Mouse (Mus musculus): Measurements from ENCODE around the gene Pck1. TPM values are rescaled to one million over a fixed set of nuclear protein-coding genes. Genes with fewer than 3 reads are reported as not detected.

Pck1 gene
- polyA plus RNA-seq, 1 experiment from 2014 or later, result not detected

GRCm38 (mm10) chr2:173153266-173153665 lies 418 bp downstream of the Pck1 start:
- Histone ChIP-seq H3K9me3 (no peaks in the 10 kb centered on the region), H3K9ac (no peak overlapping the region), H3K4me2 (no peak overlapping the region), H3K4me1 (no peaks in the 10 kb centered on the region), H3K36me3 (no peaks in the 10 kb centered on the region), H3K27ac (no peak overlapping the region), H3K27me3 (no peaks in the 10 kb centered on the region), H3K4me3 (no peak overlapping the region)
- WGBS, result 89% methylated on average over 10 of the region's 10 CpGs
- no peak for ATAC-seq (ENCODE audit: insufficient number of reproducible peaks, insufficient read depth, low FRiP score, low TSS enrichment, low read depth)

GRCm38 (mm10) chr2:173154513-173154912 lies 1.7 kb downstream of the Pck1 start:
- 91% methylated on average over 13 of the region's 13 CpGs for WGBS
- Histone ChIP-seq H3K4me1 (no peaks in the 10 kb centered on the region), H3K27ac (no peak overlapping the region), H3K27me3 (no peaks in the 10 kb centered on the region), H3K4me3 (no peak overlapping the region), H3K4me2 (no peak overlapping the region), H3K9ac (no peak overlapping the region), H3K36me3 (no peaks in the 10 kb centered on the region), H3K9me3 (no peaks in the 10 kb centered on the region)
- no peak for ATAC-seq (ENCODE audit: insufficient number of reproducible peaks, insufficient read depth, low FRiP score, low TSS enrichment, low read depth)

- H3K27ac ChIP-seq, result no peak overlapping the region
- no peak overlapping the region for H3K4me2 ChIP-seq
- H3K27me3 ChIP-seq, result no peaks in the 10 kb centered on the region
- 91% methylated on average over 14 of the region's 14 CpGs for WGBS
- no peak overlapping the region for H3K4me3 ChIP-seq
- no peaks in the 10 kb centered on the region for H3K36me3 ChIP-seq
- no peaks in the 10 kb centered on the region; the same call in 1 of the 2 replicates for H3K4me1 ChIP-seq
- H3K9me3 ChIP-seq, result no peaks in the 10 kb centered on the region
- H3K9ac ChIP-seq, result no peak overlapping the region
- no peak for ATAC-seq (ENCODE audit: insufficient number of reproducible peaks, insufficient read depth, low FRiP score, low TSS enrichment, low read depth)
Measured at GRCm38 (mm10) chr2:173154962-173155361, 2.1 kb downstream of the Pck1 start.

- H3K4me1 ChIP-seq, result no peaks in the 10 kb centered on the region; the same call in 1 of the 2 replicates
- H3K27ac ChIP-seq, result no peak overlapping the region
- H3K9ac ChIP-seq, result no peak overlapping the region
- no peak overlapping the region for H3K4me2 ChIP-seq
- H3K36me3 ChIP-seq, result no peaks in the 10 kb centered on the region
- WGBS, result 89% methylated on average over 10 of the region's 10 CpGs
- H3K4me3 ChIP-seq, result no peak overlapping the region
- H3K27me3 ChIP-seq, result no peaks in the 10 kb centered on the region
- no peaks in the 10 kb centered on the region for H3K9me3 ChIP-seq
- no peak for ATAC-seq (ENCODE audit: insufficient number of reproducible peaks, insufficient read depth, low FRiP score, low TSS enrichment, low read depth)
Measured at GRCm38 (mm10) chr2:173155907-173156306, 3.1 kb downstream of the Pck1 start.

- Histone ChIP-seq H3K27me3 (no peaks in the 10 kb centered on the region), H3K27ac (no peak overlapping the region), H3K4me2 (no peak overlapping the region), H3K36me3 (no peaks in the 10 kb centered on the region), H3K4me3 (no peak overlapping the region), H3K9me3 (no peaks in the 10 kb centered on the region), H3K4me1 (peaks cover 2% of the 10 kb centered on the region; the same call in 1 of the 2 replicates), H3K9ac (no peak overlapping the region)
- no peak for ATAC-seq (ENCODE audit: insufficient number of reproducible peaks, insufficient read depth, low FRiP score, low TSS enrichment, low read depth)
- 87% methylated on average over 13 of the region's 13 CpGs for WGBS
Measured at GRCm38 (mm10) chr2:173156923-173157322, 4.1 kb downstream of the Pck1 start.

GRCm38 (mm10) chr2:173157376-173157775 lies 4.5 kb downstream of the Pck1 start:
- Histone ChIP-seq H3K36me3 (no peaks in the 10 kb centered on the region), H3K4me3 (no peak overlapping the region), H3K27ac (no peak overlapping the region), H3K4me2 (no peak overlapping the region), H3K27me3 (no peaks in the 10 kb centered on the region), H3K4me1 (peaks cover 4% of the 10 kb centered on the region; the same call in 1 of the 2 replicates), H3K9me3 (no peaks in the 10 kb centered on the region), H3K9ac (no peak overlapping the region)
- no peak for ATAC-seq (ENCODE audit: insufficient number of reproducible peaks, insufficient read depth, low FRiP score, low TSS enrichment, low read depth)
- WGBS, result 59% methylated on average over 4 of the region's 4 CpGs

GRCm38 (mm10) chr2:173157871-173158270 lies 5.0 kb downstream of the Pck1 start:
- H3K9me3 ChIP-seq, result no peaks in the 10 kb centered on the region
- no peak overlapping the region for H3K4me3 ChIP-seq
- no peak overlapping the region for H3K27ac ChIP-seq
- no peak for ATAC-seq (ENCODE audit: insufficient number of reproducible peaks, insufficient read depth, low FRiP score, low TSS enrichment, low read depth)
- H3K27me3 ChIP-seq, result no peaks in the 10 kb centered on the region
- H3K4me1 ChIP-seq, result peaks cover 4% of the 10 kb centered on the region; the same call in 1 of the 2 replicates
- no peak overlapping the region for H3K9ac ChIP-seq
- H3K4me2 ChIP-seq, result no peak overlapping the region
- WGBS, result 94% methylated on average over 4 of the region's 4 CpGs
- H3K36me3 ChIP-seq, result no peaks in the 10 kb centered on the region

- no peak overlapping the region for H3K4me2 ChIP-seq
- H3K27me3 ChIP-seq, result 0 out of 2 replicates have a peak, but pooled peaks cover 2% of the 10 kb centered on the region
- H3K4me1 ChIP-seq, result peaks cover 4% of the 10 kb centered on the region; the same call in 1 of the 2 replicates
- H3K27ac ChIP-seq, result no peak overlapping the region
- no peaks in the 10 kb centered on the region for H3K36me3 ChIP-seq
- WGBS, result 84% methylated on average over 19 of the region's 19 CpGs
- no peaks in the 10 kb centered on the region for H3K9me3 ChIP-seq
- H3K9ac ChIP-seq, result no peak overlapping the region
- no peak for ATAC-seq (ENCODE audit: insufficient number of reproducible peaks, insufficient read depth, low FRiP score, low TSS enrichment, low read depth)
- H3K4me3 ChIP-seq, result no peak overlapping the region
Measured at GRCm38 (mm10) chr2:173158390-173159055, 5.7 kb downstream of the Pck1 start.

GRCm38 (mm10) chr2:173159354-173160311 lies 6.8 kb downstream of the Pck1 start:
- H3K9ac ChIP-seq, result no peak overlapping the region
- H3K9me3 ChIP-seq, result no peaks in the 10 kb centered on the region
- WGBS, result 55% methylated on average over 24 of the region's 24 CpGs
- H3K4me2 ChIP-seq, result no peak overlapping the region
- peak; percentile 75 for ATAC-seq (ENCODE audit: insufficient number of reproducible peaks, insufficient read depth, low FRiP score, low TSS enrichment, low read depth)
- peaks cover 4% of the 10 kb centered on the region; the same call in 1 of the 2 replicates for H3K4me1 ChIP-seq
- H3K36me3 ChIP-seq, result no peaks in the 10 kb centered on the region
- H3K4me3 ChIP-seq, result no peak overlapping the region
- H3K27me3 ChIP-seq, result 0 out of 2 replicates have a peak, but pooled peaks cover 2% of the 10 kb centered on the region
- H3K27ac ChIP-seq, result peak overlapping the region; percentile 49; the same call in 1 of the 2 replicates

- 0 out of 2 replicates have a peak, but pooled peaks cover 2% of the 10 kb centered on the region for H3K27me3 ChIP-seq
- H3K9me3 ChIP-seq, result no peaks in the 10 kb centered on the region
- H3K4me3 ChIP-seq, result no peak overlapping the region
- peaks cover 4% of the 10 kb centered on the region; the same call in 1 of the 2 replicates for H3K4me1 ChIP-seq
- WGBS, result 85% methylated on average over 8 of the region's 8 CpGs
- no peaks in the 10 kb centered on the region for H3K36me3 ChIP-seq
- no peak overlapping the region for H3K9ac ChIP-seq
- no peak for ATAC-seq (ENCODE audit: insufficient number of reproducible peaks, insufficient read depth, low FRiP score, low TSS enrichment, low read depth)
- H3K27ac ChIP-seq, result no peak overlapping the region
- no peak overlapping the region for H3K4me2 ChIP-seq
Measured at GRCm38 (mm10) chr2:173163380-173163779, 10.5 kb downstream of the Pck1 start.

- H3K4me3 ChIP-seq, result no peak overlapping the region
- no peak overlapping the region for H3K9ac ChIP-seq
- peaks cover 4% of the 10 kb centered on the region; the same call in 1 of the 2 replicates for H3K4me1 ChIP-seq
- WGBS, result 25% methylated on average over 2 of the region's 2 CpGs
- no peaks in the 10 kb centered on the region for H3K9me3 ChIP-seq
- H3K4me2 ChIP-seq, result no peak overlapping the region
- ATAC-seq (ENCODE audit: insufficient number of reproducible peaks, insufficient read depth, low FRiP score, low TSS enrichment, low read depth), result no peak
- H3K36me3 ChIP-seq, result no peaks in the 10 kb centered on the region
- H3K27ac ChIP-seq, result no peak overlapping the region
- H3K27me3 ChIP-seq, result peaks cover 2% of the 10 kb centered on the region; the same call in 1 of the 2 replicates
Measured at GRCm38 (mm10) chr2:173164358-173164757, 11.5 kb downstream of the Pck1 start.

Data from embryonic facial prominence, embryonic 13.5 days (tissue).